Mouse (Mus musculus): ENCODE results near the gene M1ap.

Gene M1ap

GRCm38 (mm10) chr6:83008659-83009058 is 62.0 kb downstream of the M1ap start:
- no peak for DNase-seq (ENCODE audit: low spot score in 2 of 2)

GRCm38 (mm10) chr6:83010010-83010409 is 63.3 kb downstream of the M1ap start:
- DNase-seq (ENCODE audit: low spot score in 2 of 2): no peak

- no peak for DNase-seq (ENCODE audit: low spot score in 2 of 2)
Measured at GRCm38 (mm10) chr6:83011255-83011654, 64.6 kb downstream of the M1ap start.

GRCm38 (mm10) chr6:83011756-83012155 is 65.1 kb downstream of the M1ap start:
- no peak for DNase-seq (ENCODE audit: low spot score in 2 of 2)

- DNase-seq (ENCODE audit: low spot score in 2 of 2): no peak
Measured at GRCm38 (mm10) chr6:83013444-83013843, 66.7 kb downstream of the M1ap start.

- DNase-seq (ENCODE audit: low spot score in 2 of 2): no peak
Measured at GRCm38 (mm10) chr6:83014482-83015466, 68.1 kb downstream of the M1ap start.

GRCm38 (mm10) chr6:83015749-83016148 is 69.0 kb downstream of the M1ap start:
- DNase-seq (ENCODE audit: low spot score in 2 of 2): no peak

- no peak for DNase-seq (ENCODE audit: low spot score in 2 of 2)
Measured at GRCm38 (mm10) chr6:83017190-83017589, 70.5 kb downstream of the M1ap start.

GRCm38 (mm10) chr6:83019044-83019443 is 72.3 kb downstream of the M1ap start:
- no peak for DNase-seq (ENCODE audit: low spot score in 2 of 2)

GRCm38 (mm10) chr6:83020121-83020520 is 73.4 kb downstream of the M1ap start:
- DNase-seq (ENCODE audit: low spot score in 2 of 2): no peak

GRCm38 (mm10) chr6:83020836-83021593 is 74.3 kb downstream of the M1ap start:
- DNase-seq (ENCODE audit: low spot score in 2 of 2): no peak

GRCm38 (mm10) chr6:83023008-83023407 is 76.3 kb downstream of the M1ap start:
- no peak for DNase-seq (ENCODE audit: low spot score in 2 of 2)

GRCm38 (mm10) chr6:83023786-83024185 is 77.1 kb downstream of the M1ap start:
- DNase-seq (ENCODE audit: low spot score in 2 of 2): no peak

GRCm38 (mm10) chr6:83024421-83024820 is 77.7 kb downstream of the M1ap start:
- no peak for DNase-seq (ENCODE audit: low spot score in 2 of 2)

- DNase-seq (ENCODE audit: low spot score in 2 of 2): no peak
Measured at GRCm38 (mm10) chr6:83025221-83025620, 78.5 kb downstream of the M1ap start.

- no peak for DNase-seq (ENCODE audit: low spot score in 2 of 2)
Measured at GRCm38 (mm10) chr6:83027293-83027692, 80.6 kb downstream of the M1ap start.

GRCm38 (mm10) chr6:83027706-83028105 is 81.0 kb downstream of the M1ap start:
- no peak for DNase-seq (ENCODE audit: low spot score in 2 of 2)

- no peak for DNase-seq (ENCODE audit: low spot score in 2 of 2)
Measured at GRCm38 (mm10) chr6:83029777-83030176, 83.1 kb downstream of the M1ap start.

- no peak for DNase-seq (ENCODE audit: low spot score in 2 of 2)
Measured at GRCm38 (mm10) chr6:83031111-83031510, 84.4 kb downstream of the M1ap start.

GRCm38 (mm10) chr6:83031921-83032590 is 85.4 kb downstream of the M1ap start:
- no peak for DNase-seq (ENCODE audit: low spot score in 2 of 2)

GRCm38 (mm10) chr6:83032769-83033191 is 86.1 kb downstream of the M1ap start:
- no peak for DNase-seq (ENCODE audit: low spot score in 2 of 2)

Data from frontal cortex, postnatal 25 days (tissue).